Comparison of ENCODE assay signal across 8 mouse cellular contexts in genomic region chr9:51277834-51278498, GRCm38 (mm10). TPM values are rescaled to one million over a fixed set of nuclear protein-coding genes. Genes with fewer than 3 reads are reported as not detected.
DNase-seq lines count a peak whose midpoint lies in the region; ATAC-seq and TF ChIP-seq lines count a peak whose summit lies in the region.

No protein-coding gene starts in this region.

- ATAC-seq in heart, embryonic 11.5 days (replicated peaks; ENCODE audit: insufficient number of reproducible peaks, low FRiP score, low TSS enrichment), result no peak
- ATAC-seq in hindbrain, embryonic 14.5 days (ENCODE audit: low FRiP score), result peak; percentile 34; the same call in 1 of the 2 replicates
- peak; percentile 49 for ATAC-seq in midbrain, embryonic 13.5 days
- ATAC-seq in erythroid progenitor cell, adult 5-6 weeks (replicated peaks; ENCODE audit: low FRiP score, poor library complexity, severe bottlenecking), result no peak

- peak overlapping the region; percentile 64 for H3K4me3 ChIP-seq in heart, embryonic 11.5 days (ENCODE audit: low read depth, low read length)
- peak overlapping the region; percentile 66 to 69 for H3K4me3 ChIP-seq in ES-E14 (ENCODE audit: insufficient read depth in 1 of 2, low read depth in 1 of 2, low read length in 2 of 2, poor library complexity in 1 of 2, severe bottlenecking in 1 of 2)
- H3K4me3 ChIP-seq in hindbrain, embryonic 14.5 days (replicated peaks; ENCODE audit: low read length), result peak overlapping the region; percentile 41
- H3K4me3 ChIP-seq in midbrain, embryonic 13.5 days (replicated peaks), result peak overlapping the region; percentile 46

- no peaks in the 10 kb centered on the region for H3K9me3 ChIP-seq in heart, embryonic 11.5 days (replicated peaks; ENCODE audit: control insufficient read depth, low read length)
- no peaks in the 10 kb centered on the region for H3K9me3 ChIP-seq in ES-E14 (ENCODE audit: control insufficient read depth, insufficient read depth, low read depth, low read length)
- no peaks in the 10 kb centered on the region for H3K9me3 ChIP-seq in hindbrain, embryonic 14.5 days (ENCODE audit: control insufficient read depth, low read length)
- no peaks in the 10 kb centered on the region for H3K9me3 ChIP-seq in midbrain, embryonic 13.5 days

- no peaks in the 10 kb centered on the region for H3K36me3 ChIP-seq in heart, embryonic 11.5 days (ENCODE audit: control insufficient read depth, insufficient read depth, low read length)
- H3K36me3 ChIP-seq in ES-E14 (ENCODE audit: control insufficient read depth, insufficient read depth, low read length, poor library complexity, severe bottlenecking), result no peaks in the 10 kb centered on the region
- no peaks in the 10 kb centered on the region for H3K36me3 ChIP-seq in hindbrain, embryonic 14.5 days (replicated peaks; ENCODE audit: control insufficient read depth, insufficient read depth)
- no peaks in the 10 kb centered on the region for H3K36me3 ChIP-seq in midbrain, embryonic 13.5 days

- H3K4me2 ChIP-seq in heart, embryonic 11.5 days, result peak overlapping the region; percentile 89
- H3K4me2 ChIP-seq in hindbrain, embryonic 14.5 days (replicated peaks), result peak overlapping the region; percentile 69
- peak overlapping the region; percentile 74 for H3K4me2 ChIP-seq in midbrain, embryonic 13.5 days (replicated peaks)

- in situ Hi-C loops in ES-E14 (cut with MboI; ENCODE audit: low sequenced_read_pairs in 2 of 2, unreplicated experiment in 2 of 2), result no loop called here

- H3K9ac ChIP-seq in heart, embryonic 11.5 days (ENCODE audit: low read depth, low read length), result peak overlapping the region; percentile 85
- no peak overlapping the region for H3K9ac ChIP-seq in ES-E14 (ENCODE audit: insufficient read depth, low read depth, low read length, poor library complexity, severe bottlenecking)
- peak overlapping the region; percentile 49 for H3K9ac ChIP-seq in hindbrain, embryonic 14.5 days
- peak overlapping the region; percentile 55; the same call in 1 of the 2 replicates for H3K9ac ChIP-seq in midbrain, embryonic 13.5 days (replicated peaks)

- peaks cover 7% of the 10 kb centered on the region; the same call in 1 of the 2 replicates for H3K4me1 ChIP-seq in heart, embryonic 11.5 days (ENCODE audit: control insufficient read depth, insufficient read depth, low read length)
- H3K4me1 ChIP-seq in ES-E14 (ENCODE audit: control insufficient read depth in 2 of 2, insufficient read depth in 2 of 2, low read length in 2 of 2, poor library complexity in 1 of 2), result no peaks in the 10 kb centered on the region
- H3K4me1 ChIP-seq in hindbrain, embryonic 14.5 days (replicated peaks; ENCODE audit: control insufficient read depth, insufficient read depth, low read length), result peaks cover 17% of the 10 kb centered on the region; the same call in 1 of the 2 replicates
- H3K4me1 ChIP-seq in midbrain, embryonic 13.5 days (replicated peaks), result peaks cover 17% of the 10 kb centered on the region

- peak overlapping the region; percentile 42; the same call in 1 of the 2 replicates for H3K27ac ChIP-seq in heart, embryonic 11.5 days (ENCODE audit: low read depth, low read length)
- no peak overlapping the region for H3K27ac ChIP-seq in ES-E14 (ENCODE audit: insufficient read depth, low read depth, low read length, poor library complexity, severe bottlenecking)
- no peak overlapping the region for H3K27ac ChIP-seq in hindbrain, embryonic 14.5 days
- H3K27ac ChIP-seq in midbrain, embryonic 13.5 days, result no peak overlapping the region

- WGBS in heart, embryonic 11.5 days (ENCODE audit: insufficient replicate concordance), result 20% methylated on average over 13 of the region's 13 CpGs
- WGBS in hindbrain, embryonic 14.5 days, result 25% methylated on average over 13 of the region's 13 CpGs
- WGBS in midbrain, embryonic 13.5 days, result 24% methylated on average over 13 of the region's 13 CpGs

- H3K27me3 ChIP-seq in heart, embryonic 11.5 days (ENCODE audit: control insufficient read depth, insufficient read depth, low read length), result peaks cover 10% of the 10 kb centered on the region
- H3K27me3 ChIP-seq in hindbrain, embryonic 14.5 days (ENCODE audit: control insufficient read depth, insufficient read depth, low read length), result peaks cover 23% of the 10 kb centered on the region
- H3K27me3 ChIP-seq in midbrain, embryonic 13.5 days, result peaks cover 42% of the 10 kb centered on the region

- no peak for DNase-seq in heart, postnatal 4 days
- no peak for DNase-seq in ES-E14 (ENCODE audit: low read depth, low spot score)
- no peak for DNase-seq in hindbrain, embryonic 14.5 days (ENCODE audit: low spot score)
- no peak for DNase-seq in urinary bladder, adult 18-20 months (ENCODE audit: low spot score in 2 of 2)
- no peak for DNase-seq in layer of hippocampus, adult 9-11 months

TF ChIP-seq in ES-E14, 5 proteins besides CTCF, POLR2A, EP300 and RAD21:
- TF ChIP-seq CHD2 (IDR thresholded peaks at IDR 0.05; ENCODE audit: low read depth, low read length), result no peak

RNA-seq across cellular contexts. Expression of gene Colca2, which starts 0.4 kb away (rescaled TPM):
- polyA plus RNA-seq in heart, embryonic 11.5 days (2014; fragmentation: Nextera tagmentation; extraction: Ambion mirVana), result 2.4 and 4.4 TPM in 2 replicates
- total RNA-seq in heart, postnatal 4 days (2021), result 1 to 10 TPM; 1.2 to 2.2 TPM
- total RNA-seq in ES-E14 (2012; rRNA removed), result 0.27 TPM in 1 of 2 replicates, not detected in the other
- 0.50 and 0.62 TPM in 2 replicates for polyA plus RNA-seq in hindbrain, embryonic 14.5 days (2014; fragmentation: Nextera tagmentation; extraction: Ambion mirVana)
- polyA plus RNA-seq in midbrain, embryonic 13.5 days (2015; fragmentation: Nextera tagmentation; extraction: Ambion mirVana), result 0.58 and 0.86 TPM in 2 replicates
- total RNA-seq in erythroid progenitor cell, adult 5-6 weeks (2015; ENCODE audit: low replicate concordance), result not detected in 2 replicates
- not detected in 2 replicates for total RNA-seq in erythroid progenitor cell, adult 5-6 weeks (2017; ENCODE audit: low replicate concordance)

RNA-seq across cellular contexts. Expression of gene 1810046K07Rik, which starts 50.8 kb away (rescaled TPM):
- polyA plus RNA-seq in heart, embryonic 11.5 days (2014; fragmentation: Nextera tagmentation; extraction: Ambion mirVana), result not detected in 2 replicates
- not detected for total RNA-seq in heart, postnatal 4 days (2021)
- total RNA-seq in ES-E14 (2012; rRNA removed), result not detected in 2 replicates
- polyA plus RNA-seq in hindbrain, embryonic 14.5 days (2014; fragmentation: Nextera tagmentation; extraction: Ambion mirVana), result not detected in 2 replicates
- not detected in 2 replicates for polyA plus RNA-seq in midbrain, embryonic 13.5 days (2015; fragmentation: Nextera tagmentation; extraction: Ambion mirVana)
- total RNA-seq in erythroid progenitor cell, adult 5-6 weeks (2015; ENCODE audit: low replicate concordance), result 1.4 TPM in 1 of 2 replicates, not detected in the other
- not detected in 2 replicates for total RNA-seq in erythroid progenitor cell, adult 5-6 weeks (2017; ENCODE audit: low replicate concordance)

Comparison
In these comparisons a context has a peak if more than half of its experiments do, and no peak if none do; other contexts are left out.
1. ATAC-seq: peak in hindbrain, embryonic 14.5 days (single experiment) and midbrain, embryonic 13.5 days (single experiment); none in heart, embryonic 11.5 days (single experiment) and erythroid progenitor cell, adult 5-6 weeks (single experiment).
2. Peak in every context shown above with its lines, with median percentiles within 50 percentile points of each other: H3K4me2 ChIP-seq and H3K4me3 ChIP-seq.